Mouse (Mus musculus) effector memory CD4-positive, alpha-beta T cell, adult 5 months (primary cell): ENCODE data around the gene Asnsd1. TPM values are rescaled to one million over a fixed set of nuclear protein-coding genes. Genes with fewer than 3 reads are reported as not detected.

Source experiments
- polyA plus RNA-seq: library from polyadenylated mRNA; unstranded; fragments of 100-300 nt; shearing (Covaris generic); gene quantifications from one replicate; pipeline ENCODE4 v1.2.1, GENCODE M21; 2017

Gene Asnsd1
- polyA plus RNA-seq = 48.8 TPM

DNA sequence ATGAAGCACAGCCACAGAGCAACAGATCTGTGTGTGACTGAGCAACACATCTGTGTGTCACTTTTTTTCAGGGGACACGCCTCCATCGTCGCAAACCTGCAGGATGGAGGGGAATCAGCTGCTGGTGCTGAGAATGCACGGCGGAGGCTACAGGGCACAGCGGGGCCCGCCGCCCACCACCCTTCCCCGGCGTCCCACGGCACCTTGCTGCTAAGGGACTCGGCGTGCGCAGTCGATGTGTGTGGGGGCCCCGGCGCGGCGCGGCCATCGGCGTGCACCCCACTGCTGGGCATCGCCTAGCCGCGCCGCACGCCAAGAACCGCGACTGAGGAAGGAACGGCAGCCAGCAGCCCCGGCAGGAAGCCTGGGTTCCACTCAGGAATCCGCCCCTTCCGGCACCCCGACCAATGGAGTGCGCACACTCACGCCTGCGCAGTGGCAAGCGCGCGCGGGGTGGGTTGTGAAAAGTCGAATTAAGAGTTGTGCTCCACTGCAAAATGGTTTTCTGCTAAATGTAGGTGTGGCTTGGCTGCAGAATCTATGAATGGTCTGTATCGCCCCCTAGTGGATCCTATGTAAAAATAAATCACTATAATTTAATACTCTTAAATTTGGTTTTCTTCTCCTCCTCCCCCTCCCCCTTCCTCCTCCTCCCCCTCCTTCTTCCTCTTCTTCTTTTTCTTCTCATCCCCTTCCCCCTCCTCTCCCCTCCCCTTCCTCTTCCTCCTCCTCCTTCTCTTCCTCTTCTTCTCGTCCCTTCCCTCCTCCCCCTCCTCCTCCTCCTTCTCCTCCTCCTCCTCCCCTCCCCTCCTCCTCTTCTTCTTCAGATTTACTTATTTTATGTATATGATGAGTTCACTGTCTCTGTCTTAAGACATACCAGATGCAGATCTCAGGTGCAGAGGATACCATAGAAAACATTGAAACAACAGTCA, at the start of gene Asnsd1, which contains the start of the genes Asdurf and Gm28551:
TSS of gene Asnsd1 (minus strand) at position 426 of the 935 bp plus-strand sequence.
TSS of gene Asdurf (minus strand) at position 293 of the 935 bp plus-strand sequence.
TSS of gene Gm28551 (minus strand) at position 341 of the 935 bp plus-strand sequence.

DNA sequence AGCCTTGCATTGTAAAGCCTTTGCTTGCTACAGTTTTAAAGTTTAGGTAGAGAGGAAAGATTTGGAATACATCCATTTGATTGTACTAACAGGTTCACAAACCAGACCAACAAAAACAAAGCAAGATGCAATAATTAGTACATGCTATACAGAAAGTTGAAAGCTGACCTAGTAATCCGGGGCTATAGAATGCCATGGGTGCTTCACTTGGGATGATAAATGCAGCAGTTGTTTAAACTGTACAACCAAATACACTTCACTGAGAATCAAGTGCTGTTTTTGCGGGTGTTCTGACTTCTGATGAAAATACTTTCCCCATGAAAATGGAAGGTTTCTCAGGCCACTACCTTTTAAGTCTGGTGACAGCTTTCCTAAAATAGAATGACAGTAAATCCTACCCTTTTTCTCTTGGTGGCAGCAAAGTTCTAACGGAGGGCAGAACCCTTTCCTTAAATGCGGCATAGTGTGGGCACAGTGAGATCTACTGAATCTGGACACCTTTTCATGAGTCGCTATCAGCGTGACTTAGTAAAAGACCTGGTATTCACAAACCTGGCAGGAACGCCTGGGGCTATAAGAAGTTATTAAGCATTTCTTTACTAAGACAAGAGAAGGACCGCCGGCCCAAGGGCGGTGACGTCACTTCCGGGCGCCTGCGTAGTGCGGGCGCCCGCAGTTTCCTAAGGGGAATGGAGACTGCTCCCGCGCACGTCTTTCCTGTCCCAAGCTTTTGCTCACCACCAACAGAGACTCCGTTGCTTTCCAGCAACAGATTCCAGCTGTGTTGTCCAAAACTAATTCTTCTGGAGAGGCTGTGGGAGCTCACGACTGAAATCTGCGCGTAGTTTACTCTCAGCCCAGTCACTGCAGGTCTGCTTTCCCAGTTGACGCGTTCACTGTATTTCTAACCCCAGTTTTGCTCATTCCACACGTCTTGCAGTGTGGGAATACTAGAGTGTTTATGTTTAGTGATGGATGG, 39.3 kb downstream of the Asnsd1 start, which contains the start of gene Osgepl1:
TSS of gene Osgepl1 (plus strand) at position 636 of the 979 bp plus-strand sequence.

DNA sequence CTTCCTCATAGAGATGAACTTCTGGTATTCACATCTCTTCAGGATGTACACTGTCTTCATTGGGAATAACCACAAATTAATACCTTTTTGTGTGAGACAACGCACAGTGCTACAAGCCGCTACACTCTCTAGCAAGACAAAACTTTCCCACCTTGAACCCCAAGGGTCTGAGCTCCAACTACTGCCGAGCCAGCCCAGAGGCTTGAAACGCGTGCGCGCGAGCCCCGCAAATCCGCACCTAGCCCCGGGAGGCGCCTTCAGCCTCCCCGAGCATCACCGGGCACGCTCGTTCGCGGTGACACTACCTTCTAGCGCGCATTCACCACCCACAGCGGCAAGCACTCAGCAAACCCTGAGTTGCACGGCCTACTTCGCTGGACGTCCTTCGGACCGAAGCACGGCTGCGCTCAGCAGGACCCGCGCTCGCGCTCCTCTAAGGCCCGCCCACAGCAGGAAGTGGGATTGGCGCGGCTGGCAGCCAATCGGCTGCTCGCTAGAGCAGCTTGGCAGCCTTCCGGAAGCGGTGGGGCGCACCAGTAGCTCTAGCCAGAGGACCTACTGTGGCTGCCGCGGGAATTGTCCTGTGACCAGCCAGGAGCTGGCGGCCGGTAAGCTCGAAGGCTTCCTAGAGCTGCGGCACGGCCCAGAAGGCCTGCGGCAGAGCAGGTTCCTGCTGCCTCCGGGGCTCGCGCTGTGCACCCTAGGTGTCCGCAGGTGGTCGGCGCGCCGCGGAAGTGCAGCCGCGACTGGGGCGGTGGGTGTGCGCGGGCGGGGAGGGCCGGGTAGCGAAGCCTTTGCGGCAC, 55.8 kb downstream of the Asnsd1 start, which contains the start of the genes Pms1, Ormdl1 and Gm28778:
TSS of gene Pms1 (minus strand) at position 438 of the 803 bp plus-strand sequence.
TSS of gene Ormdl1 (plus strand) at position 515 of the 803 bp plus-strand sequence.
TSS of gene Gm28778 (plus strand) at position 531 of the 803 bp plus-strand sequence.

Other genes with a start within 250 kb of the Asnsd1 start
- not detected for gene 1700019A02Rik, start 165.1 kb downstream of the Asnsd1 start, polyA plus RNA-seq
- gene Pms1, start 55.7 kb downstream of the Asnsd1 start, polyA plus RNA-seq = 15.4 TPM
- 38.8 TPM for gene Ormdl1, start 55.7 kb downstream of the Asnsd1 start, polyA plus RNA-seq
- gene Gm28778, start 55.6 kb downstream of the Asnsd1 start, polyA plus RNA-seq = not detected
- gene Osgepl1, start 39.1 kb downstream of the Asnsd1 start, polyA plus RNA-seq = 11.5 TPM
- gene Asdurf, start 133 bp downstream of the Asnsd1 start, polyA plus RNA-seq = not detected
- gene Gm28551, start 85 bp downstream of the Asnsd1 start, polyA plus RNA-seq = 0.12 TPM